Mouse (Mus musculus): ENCODE measurements at regions not wholly inside any gene's neighbourhood (a gene's known extent, or its start where the extent isn't known, plus 50 kb on each side); places are given as distances from the start of the nearest gene placed in this dataset.

DNA sequence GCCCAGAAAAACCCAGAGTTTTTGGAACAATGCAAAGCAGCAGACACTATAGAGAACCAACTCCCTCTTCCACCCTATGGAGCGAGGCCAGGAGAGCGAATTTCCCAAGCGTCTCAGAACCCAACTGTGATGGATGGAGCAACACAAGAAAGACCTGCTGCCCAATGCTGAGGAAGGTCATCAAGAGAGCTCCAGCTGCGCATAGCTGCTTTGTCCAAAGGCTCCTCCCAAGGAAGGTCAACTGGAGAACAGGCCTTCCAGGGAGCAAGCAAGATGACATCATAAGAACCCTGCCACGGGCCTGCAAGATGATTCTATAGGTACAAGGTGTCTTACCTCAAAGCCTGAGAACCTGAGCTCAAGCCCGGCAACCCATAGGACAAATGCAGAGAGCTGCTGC lies 104.5 kb upstream of the Lpar1 start:
- no peak overlapping the region for H3K9ac ChIP-seq (ENCODE audit: insufficient read depth, low read depth)
- H3K9me3 ChIP-seq (replicated peaks; ENCODE audit: low read length), result no peaks in the 10 kb centered on the region
- no peak for DNase-seq (ENCODE audit: extremely low read depth)
- H3K79me2 ChIP-seq (replicated peaks; ENCODE audit: control insufficient read depth, extremely low read depth, insufficient read depth, poor library complexity, severe bottlenecking), result no peaks in the 10 kb centered on the region
- no peak overlapping the region for H3K4me2 ChIP-seq (ENCODE audit: insufficient read depth, low read depth, poor library complexity, severe bottlenecking)
- no peaks in the 10 kb centered on the region for H3K27me3 ChIP-seq (replicated peaks)
- in situ Hi-C loops (cut with MboI; ENCODE audit: low pct_ligation_motif_present, low pct_unique_long_range_greater_than_20kb, low sequenced_read_pairs) (no loop called here), dilution Hi-C loops (cut with MboI; ENCODE audit: extremely low pct_ligation_motif_present, extremely low pct_unique_long_range_greater_than_20kb, low sequenced_read_pairs) (no loop called here)
- no peak overlapping the region for H3K4me3 ChIP-seq (replicated peaks in 1 of 3; ENCODE audit: low read depth in 2 of 3, low read length in 2 of 3, poor library complexity in 1 of 3)
- H3K4me1 ChIP-seq (ENCODE audit: control insufficient read depth in 1 of 2, insufficient read depth in 2 of 2), result peaks cover 0 to 11% of the 10 kb centered on the region in 2 experiments; a peak in 2 of 4 replicates
- no peak for TF ChIP-seq NELFE (IDR thresholded peaks at IDR 0.05; ENCODE audit: low read depth, low read length)
- no peak overlapping the region for H3K27ac ChIP-seq (ENCODE audit: insufficient read depth, low read depth)
- H3K36me3 ChIP-seq (replicated peaks in 1 of 2; ENCODE audit: control insufficient read depth in 1 of 2, insufficient read depth in 1 of 2, low read length in 1 of 2), result no peaks in the 10 kb centered on the region

DNA sequence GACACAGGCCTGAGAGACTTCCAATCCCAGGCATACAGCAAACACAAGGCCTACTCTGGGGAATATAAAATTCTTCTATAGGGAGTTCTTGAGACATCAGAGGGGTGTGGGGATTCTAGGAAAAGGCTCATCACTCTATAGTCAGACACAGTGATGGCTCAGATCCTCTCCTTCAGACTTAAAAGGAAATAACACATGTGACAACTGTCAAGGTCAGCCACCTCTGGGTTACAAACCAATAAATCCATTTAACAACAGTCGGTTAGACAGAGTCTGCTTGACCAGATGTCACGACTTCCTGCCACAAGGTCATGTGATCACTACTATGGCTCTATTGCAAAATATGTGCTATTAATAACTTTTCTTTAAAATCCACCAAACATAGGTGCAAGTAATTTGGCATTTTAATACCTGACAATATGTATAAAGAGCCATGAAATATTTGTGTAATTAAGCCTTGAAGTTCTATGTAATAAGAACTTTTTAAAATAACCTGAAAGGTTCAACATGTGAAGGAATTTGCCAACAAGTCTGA lies 94.1 kb upstream of the Lpar1 start:
- H3K4me3 ChIP-seq (replicated peaks in 1 of 3; ENCODE audit: low read depth in 2 of 3, low read length in 2 of 3, poor library complexity in 1 of 3), result no peak overlapping the region
- no peak overlapping the region for H3K4me2 ChIP-seq (ENCODE audit: insufficient read depth, low read depth, poor library complexity, severe bottlenecking)
- H3K27ac ChIP-seq (ENCODE audit: insufficient read depth, low read depth), result no peak overlapping the region
- peaks cover 0 to 5% of the 10 kb centered on the region in 2 experiments; a peak in 1 of 4 replicates for H3K4me1 ChIP-seq (ENCODE audit: control insufficient read depth in 1 of 2, insufficient read depth in 2 of 2)
- no peak for DNase-seq (ENCODE audit: extremely low read depth)
- H3K79me2 ChIP-seq (replicated peaks; ENCODE audit: control insufficient read depth, extremely low read depth, insufficient read depth, poor library complexity, severe bottlenecking), result no peaks in the 10 kb centered on the region
- TF ChIP-seq BHLHE40 (IDR thresholded peaks at IDR 0.05; ENCODE audit: low read depth, low read length), result 0 out of 2 replicates have a peak, but pooled peaks have one; percentile 13
- no peak for TF ChIP-seq ZMIZ1 (IDR thresholded peaks at IDR 0.05; ENCODE audit: low read depth, low read length)
- H3K9ac ChIP-seq (ENCODE audit: insufficient read depth, low read depth), result no peak overlapping the region
- no peaks in the 10 kb centered on the region for H3K9me3 ChIP-seq (replicated peaks; ENCODE audit: low read length)
- in situ Hi-C loops (cut with MboI; ENCODE audit: low pct_ligation_motif_present, low pct_unique_long_range_greater_than_20kb, low sequenced_read_pairs) (no loop called here), dilution Hi-C loops (cut with MboI; ENCODE audit: extremely low pct_ligation_motif_present, extremely low pct_unique_long_range_greater_than_20kb, low sequenced_read_pairs) (no loop called here)
- no peaks in the 10 kb centered on the region for H3K36me3 ChIP-seq (replicated peaks in 1 of 2; ENCODE audit: control insufficient read depth in 1 of 2, insufficient read depth in 1 of 2, low read length in 1 of 2)
- H3K27me3 ChIP-seq (replicated peaks), result no peaks in the 10 kb centered on the region

DNA sequence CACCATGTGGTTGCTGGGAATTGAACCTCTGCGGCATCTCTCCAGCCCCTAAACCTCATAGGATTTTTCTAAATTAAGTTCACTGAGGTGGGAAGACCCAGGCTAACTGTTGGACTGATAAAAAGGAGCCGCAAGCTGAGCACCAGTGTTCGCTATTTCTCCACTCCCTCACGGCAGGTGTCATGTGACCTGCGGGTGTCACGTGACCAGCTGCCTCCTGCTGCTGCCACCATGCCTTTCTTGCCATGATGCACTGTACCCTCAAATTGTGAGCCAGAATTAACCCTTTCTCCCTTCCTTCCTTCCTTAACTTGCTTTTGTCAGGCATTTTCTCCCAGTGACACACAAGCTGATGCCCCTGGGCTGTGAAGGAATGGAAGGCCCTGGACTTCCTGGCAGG lies 93.1 kb upstream of the Lpar1 start:
- in situ Hi-C loops (cut with MboI; ENCODE audit: low pct_ligation_motif_present, low pct_unique_long_range_greater_than_20kb, low sequenced_read_pairs) (no loop called here), dilution Hi-C loops (cut with MboI; ENCODE audit: extremely low pct_ligation_motif_present, extremely low pct_unique_long_range_greater_than_20kb, low sequenced_read_pairs) (no loop called here)
- Histone ChIP-seq H3K36me3 (replicated peaks in 1 of 2; ENCODE audit: control insufficient read depth in 1 of 2, insufficient read depth in 1 of 2, low read length in 1 of 2) (no peaks in the 10 kb centered on the region), H3K27me3 (replicated peaks) (no peaks in the 10 kb centered on the region), H3K9me3 (replicated peaks; ENCODE audit: low read length) (no peaks in the 10 kb centered on the region), H3K27ac (ENCODE audit: insufficient read depth, low read depth) (no peak overlapping the region), H3K79me2 (replicated peaks; ENCODE audit: control insufficient read depth, extremely low read depth, insufficient read depth, poor library complexity, severe bottlenecking) (no peaks in the 10 kb centered on the region), H3K4me2 (ENCODE audit: insufficient read depth, low read depth, poor library complexity, severe bottlenecking) (no peak overlapping the region), H3K4me1 (ENCODE audit: control insufficient read depth in 1 of 2, insufficient read depth in 2 of 2) (peaks cover 0 to 5% of the 10 kb centered on the region in 2 experiments; a peak in 1 of 4 replicates), H3K4me3 (replicated peaks in 1 of 3; ENCODE audit: low read depth in 2 of 3, low read length in 2 of 3, poor library complexity in 1 of 3) (no peak overlapping the region), H3K9ac (ENCODE audit: insufficient read depth, low read depth) (no peak overlapping the region)
- DNase-seq (ENCODE audit: extremely low read depth), result no peak
- TF ChIP-seq MYC (IDR thresholded peaks at IDR 0.05; ENCODE audit: low read depth, low read length) (no peak), USF2 (conservative IDR thresholded peaks at IDR 0.05; ENCODE audit: low read depth, low read length) (0 out of 2 replicates have a peak, but pooled peaks have one; percentile 22), MAFK (IDR thresholded peaks at IDR 0.05; ENCODE audit: insufficient replicate concordance, low read length) (no peak)

DNA sequence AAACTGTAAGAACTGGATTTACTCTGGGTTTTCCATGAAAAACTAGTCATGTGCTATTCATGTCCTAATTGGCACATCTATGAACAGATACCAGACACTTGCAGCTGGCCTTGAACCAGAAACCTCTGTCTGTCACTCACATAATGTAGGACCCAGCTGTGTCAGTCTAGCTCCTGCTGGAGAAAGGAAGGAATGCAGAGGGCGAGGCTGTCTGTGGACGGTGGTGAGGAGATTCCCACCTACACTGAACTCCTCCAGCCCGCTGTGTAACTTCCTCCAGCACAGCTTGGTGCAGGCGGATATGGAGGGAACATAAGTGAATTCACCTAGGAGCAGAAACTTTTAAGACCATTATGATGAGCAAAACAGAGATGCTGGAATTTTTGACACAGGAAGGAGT lies 89.7 kb upstream of the Lpar1 start:
- dilution Hi-C loops (cut with MboI; ENCODE audit: extremely low pct_ligation_motif_present, extremely low pct_unique_long_range_greater_than_20kb, low sequenced_read_pairs) (no loop called here), in situ Hi-C loops (cut with MboI; ENCODE audit: low pct_ligation_motif_present, low pct_unique_long_range_greater_than_20kb, low sequenced_read_pairs) (no loop called here)
- TF ChIP-seq CHD2 (IDR thresholded peaks at IDR 0.05; ENCODE audit: low read length), result no peak
- no peak for TF ChIP-seq TCF12 (IDR thresholded peaks at IDR 0.05; ENCODE audit: low read depth, low read length)
- TF ChIP-seq CTCF (conservative IDR thresholded peaks at IDR 0.05 in 1 of 2, IDR thresholded peaks at IDR 0.05 in 1 of 2; ENCODE audit: low read depth in 2 of 2, low read length in 2 of 2), result no peak
- no peak for TF ChIP-seq EP300 (IDR thresholded peaks at IDR 0.05; ENCODE audit: low read length)
- TF ChIP-seq MAZ (IDR thresholded peaks at IDR 0.05; ENCODE audit: low read depth, low read length), result no peak
- TF ChIP-seq NRF1 (IDR thresholded peaks at IDR 0.05; ENCODE audit: low read depth, low read length), result no peak
- TF ChIP-seq PAX5 (IDR thresholded peaks at IDR 0.05; ENCODE audit: low read length), result no peak
- no peak for TF ChIP-seq CHD1 (IDR thresholded peaks at IDR 0.05; ENCODE audit: low read depth, low read length)
- TF ChIP-seq ZC3H11A (IDR thresholded peaks at IDR 0.05; ENCODE audit: low read depth, low read length), result no peak
- no peak for TF ChIP-seq USF2 (conservative IDR thresholded peaks at IDR 0.05; ENCODE audit: low read depth, low read length)
- TF ChIP-seq ZKSCAN1 (IDR thresholded peaks at IDR 0.05; ENCODE audit: borderline replicate concordance, low read depth, low read length), result no peak
- no peak for TF ChIP-seq SIN3A (IDR thresholded peaks at IDR 0.05; ENCODE audit: low read length)
- TF ChIP-seq ETS1 (conservative IDR thresholded peaks at IDR 0.05; ENCODE audit: low read depth, low read length), result no peak
- TF ChIP-seq UBTF (IDR thresholded peaks at IDR 0.05; ENCODE audit: low read depth, low read length), result no peak
- DNase-seq (ENCODE audit: extremely low read depth), result no peak
- H3K79me2 ChIP-seq (replicated peaks; ENCODE audit: control insufficient read depth, extremely low read depth, insufficient read depth, poor library complexity, severe bottlenecking), result no peaks in the 10 kb centered on the region
- H3K27ac ChIP-seq (ENCODE audit: insufficient read depth, low read depth), result no peak overlapping the region
- no peaks in the 10 kb centered on the region for H3K27me3 ChIP-seq (replicated peaks)
- H3K4me3 ChIP-seq (replicated peaks in 1 of 3; ENCODE audit: low read depth in 2 of 3, low read length in 2 of 3, poor library complexity in 1 of 3), result no peak overlapping the region
- H3K4me2 ChIP-seq (ENCODE audit: insufficient read depth, low read depth, poor library complexity, severe bottlenecking), result no peak overlapping the region
- peaks cover 0 to 5% of the 10 kb centered on the region in 2 experiments; a peak in 1 of 4 replicates for H3K4me1 ChIP-seq (ENCODE audit: control insufficient read depth in 1 of 2, insufficient read depth in 2 of 2)
- H3K9me3 ChIP-seq (replicated peaks; ENCODE audit: low read length), result no peaks in the 10 kb centered on the region
- H3K9ac ChIP-seq (ENCODE audit: insufficient read depth, low read depth), result no peak overlapping the region
- H3K36me3 ChIP-seq (replicated peaks in 1 of 2; ENCODE audit: control insufficient read depth in 1 of 2, insufficient read depth in 1 of 2, low read length in 1 of 2), result no peaks in the 10 kb centered on the region
